Mouse (Mus musculus) CH12.LX (cell line): ENCODE measurements around the gene Phldb1.

ENCODE experiments used
- CTCF ChIP-seq, 2 experiments: IDR thresholded peaks in 1 of 2; conservative IDR thresholded peaks in 1 of 2; 2 replicates each; pipeline ENCODE4 v1.5.1; 2011 to 2012; ENCODE audit warnings: low read depth in 2 of 2, low read length in 2 of 2, improper control_type of control experiment in 1 of 2, inconsistent platforms in 1 of 2, mild to moderate bottlenecking in 1 of 2, moderate library complexity in 1 of 2
- HCFC1 ChIP-seq: IDR thresholded peaks from 2 replicates; pipeline ENCODE4 v1.6.1; 2012; ENCODE audit warnings: low read depth, mild to moderate bottlenecking, inconsistent platforms, low read length, improper control_type of control experiment
- TBP ChIP-seq: conservative IDR thresholded peaks from 2 replicates; pipeline ENCODE4 v1.6.1; 2011; ENCODE audit warnings: low read depth, low read length, improper control_type of control experiment
- ZKSCAN1 ChIP-seq: IDR thresholded peaks from 2 replicates; pipeline ENCODE4 v1.6.1; 2012; ENCODE audit warnings: low read depth, inconsistent platforms, low read length, improper control_type of control experiment, borderline replicate concordance
- ZNF384 ChIP-seq: IDR thresholded peaks from 2 replicates; pipeline ENCODE4 v1.6.1; 2012; ENCODE audit warnings: low read depth, low read length, improper control_type of control experiment, inconsistent platforms

GRCm38 (mm10) chr9:44647656-44648055, 87.3 kb downstream of the Phldb1 start:
- TF ChIP-seq TBP: no peak
- no peak for TF ChIP-seq HCFC1
- TF ChIP-seq ZKSCAN1: no peak
- no peak for TF ChIP-seq CTCF (conservative IDR thresholded peaks at IDR 0.05 in 1 of 2, IDR thresholded peaks at IDR 0.05 in 1 of 2; ENCODE audit: low read depth in 2 of 2, low read length in 2 of 2)
- no peak for TF ChIP-seq ZNF384
